Mouse (Mus musculus) left cerebral cortex, adult 8-10 months (tissue): ENCODE data around the gene Vmn1r68. TPM values are rescaled to one million over a fixed set of nuclear protein-coding genes. Genes with fewer than 3 reads are reported as not detected.

Source experiments
- DNase-seq, 2 experiments: peaks; one replicate each; pipeline ENCODE4 v3.0.0; 2022; ENCODE audit warnings: low spot score in 2 of 2
- total RNA-seq, 4 experiments: library from RNA; stranded (reverse); gene quantifications; 2 replicates each; pipeline ENCODE4 v1.2.4; 2022

Vmn1r68 gene
- not detected for total RNA-seq

DNA sequence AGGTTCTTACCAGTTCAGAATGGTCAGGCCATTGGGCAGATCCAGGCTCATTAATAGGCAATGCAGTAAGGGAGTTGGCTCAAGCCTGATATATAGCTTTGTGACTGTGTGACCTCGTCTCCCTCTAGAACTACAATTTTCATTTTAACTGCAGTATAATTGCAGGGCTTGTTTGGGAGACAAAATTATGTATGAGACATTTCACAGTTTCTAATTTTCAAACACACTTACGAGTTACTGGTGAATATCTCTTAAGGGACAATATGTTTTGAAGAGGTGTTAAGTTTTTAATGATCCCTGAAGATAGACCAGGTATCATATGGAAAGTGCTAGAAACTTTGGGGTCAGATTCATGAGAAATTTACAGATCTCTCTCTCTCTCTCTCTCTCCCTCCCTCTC lies at the start of gene Vmn1r68:
Gene Vmn1r68, minus strand, starts transcription at position 101 of the 400 bp plus-strand sequence.
- no peak for DNase-seq

GRCm38 (mm10) chr7:10495578-10495977 lies 62.7 kb downstream of the Vmn1r68 start:
- DNase-seq = no peak

DNA sequence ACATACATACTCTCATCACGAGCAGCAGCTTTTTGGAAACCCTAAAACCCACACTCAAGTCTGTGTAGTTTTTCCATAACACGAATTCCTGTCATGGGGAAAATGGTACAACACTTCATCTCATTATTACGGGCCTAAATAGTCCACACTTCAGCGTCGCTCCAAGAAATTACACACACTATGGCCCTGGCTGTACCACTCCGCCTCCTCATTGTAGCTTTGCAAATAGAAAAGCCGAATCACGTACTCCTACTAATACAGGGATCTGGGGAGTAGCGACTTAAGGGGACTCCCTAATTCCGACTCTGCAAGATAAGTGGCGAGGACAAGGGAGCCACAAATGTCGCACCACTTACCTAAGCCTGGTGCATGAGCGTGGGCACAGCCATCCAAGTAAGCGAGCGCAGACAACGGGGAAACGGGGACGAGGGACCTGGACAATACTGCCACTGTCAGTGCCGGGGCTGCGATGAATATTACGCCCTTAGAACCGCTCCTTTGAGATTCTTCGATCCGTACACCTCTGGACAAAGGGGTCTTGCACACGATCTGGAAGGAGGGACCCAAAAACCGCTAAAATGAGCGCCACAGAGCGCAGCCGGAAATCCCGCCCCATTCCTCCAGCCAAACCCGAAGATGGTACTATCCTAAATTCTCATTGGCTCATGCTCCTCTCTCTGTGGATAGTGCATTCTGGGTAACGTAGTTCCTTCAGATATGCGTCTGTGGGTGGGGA lies 63.3 kb downstream of the Vmn1r68 start, which contains the start of gene Zik1:
Gene Zik1, minus strand, starts transcription at position 609 of the 736 bp plus-strand sequence.
- DNase-seq = peak; percentile 68 to 73

DNA sequence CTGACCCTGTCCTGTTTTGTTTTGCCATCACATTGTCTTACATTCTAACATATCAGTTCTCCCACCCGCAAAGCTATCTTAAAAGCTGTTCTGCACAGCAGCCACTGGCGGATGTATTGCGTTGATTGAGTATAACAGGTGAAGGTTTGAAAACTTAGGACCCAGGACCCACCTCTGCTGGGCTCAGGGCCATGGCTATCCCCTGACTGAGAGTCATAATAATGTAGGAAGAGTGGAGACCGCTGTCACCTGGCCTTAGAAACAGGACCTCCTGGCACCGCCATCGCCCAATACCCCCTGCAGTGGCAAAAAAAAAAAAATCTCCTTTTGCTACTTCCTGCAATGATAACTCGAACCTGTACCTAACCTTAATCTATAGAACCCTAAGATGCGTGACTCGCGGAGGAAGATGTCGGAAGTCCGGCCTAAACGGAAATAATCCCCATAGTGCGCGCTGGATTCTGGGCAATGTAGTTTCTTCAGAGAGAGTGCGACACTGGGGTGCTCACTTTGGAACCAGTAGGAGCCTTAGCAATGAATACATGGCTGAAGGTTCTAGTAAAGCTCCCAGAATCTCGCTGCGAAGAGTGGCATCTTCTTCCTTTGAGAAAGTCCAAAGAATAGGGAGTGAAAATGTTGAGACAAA lies 77.6 kb downstream of the Vmn1r68 start:
- DNase-seq = peak in 1 of 2 experiments; percentile 33

DNA sequence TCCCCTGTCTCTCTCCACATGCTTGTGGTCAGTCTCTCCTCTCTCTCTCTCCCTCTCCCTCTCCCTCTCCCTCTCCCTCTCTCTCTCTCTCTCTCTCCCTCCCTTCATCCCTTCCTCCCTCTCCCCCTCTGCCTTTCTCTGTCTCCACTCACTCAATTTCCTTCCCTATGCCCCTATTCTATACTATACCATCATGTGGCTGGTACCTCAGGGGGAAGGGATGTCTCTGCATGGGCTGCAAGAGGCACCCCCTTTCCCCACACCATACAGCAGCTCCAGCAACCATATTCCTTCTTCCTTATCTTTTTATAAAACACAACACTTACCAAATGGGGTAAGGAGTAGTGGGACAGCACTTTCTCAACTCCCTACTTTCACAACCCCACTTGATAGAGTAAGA lies 78.5 kb downstream of the Vmn1r68 start:
- no peak for DNase-seq

DNA sequence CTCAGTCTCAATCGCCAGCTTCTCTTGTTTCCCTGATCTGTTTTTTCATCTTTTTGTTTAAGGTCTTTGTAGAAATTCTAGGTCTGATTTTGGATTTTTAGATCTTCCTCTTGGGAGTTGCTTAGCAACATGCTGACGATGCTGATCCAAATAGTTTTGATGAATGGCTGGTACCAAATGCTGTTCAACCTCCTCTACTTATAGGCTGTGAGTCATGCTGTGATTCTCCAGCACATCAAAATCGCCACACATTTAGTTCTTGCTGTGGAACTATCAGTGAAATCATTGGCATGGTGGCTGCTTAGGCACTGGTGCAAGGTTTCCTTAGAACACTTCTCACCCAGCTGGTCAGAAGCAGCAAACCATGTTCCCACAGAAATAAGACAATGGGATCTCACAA lies 100.1 kb downstream of the Vmn1r68 start:
- peak in 1 of 2 experiments; percentile 47 for DNase-seq

Other genes with a start within 250 kb of the Vmn1r68 start
- gene Vmn1r67, start 115.2 kb downstream of the Vmn1r68 start, total RNA-seq = not detected
- 10 to 100 TPM; 15.0 to 18.0 (median 16.5) TPM for gene Zik1, start 63.1 kb downstream of the Vmn1r68 start, total RNA-seq
- not detected for gene Vmn1r69, start 55.2 kb upstream of the Vmn1r68 start, total RNA-seq
- gene Vmn1r70, start 73.0 kb upstream of the Vmn1r68 start, total RNA-seq = not detected
- gene Nlrp4b, start 129.3 kb upstream of the Vmn1r68 start, total RNA-seq = not detected
- gene Vmn1r71, start 195.9 kb upstream of the Vmn1r68 start, total RNA-seq = not detected